Mouse (Mus musculus) adrenal gland, postnatal 25 days (tissue): ENCODE results near the gene Lrrc20. TPM values are rescaled to one million over a fixed set of nuclear protein-coding genes. Genes with fewer than 3 reads are reported as not detected.

Experiments used
- DNase-seq: peaks from one replicate; pipeline ENCODE4 v3.0.0; 2021; ENCODE audit warnings: mixed read lengths
- total RNA-seq: library from RNA; stranded (reverse); gene quantifications from 2 replicates; pipeline ENCODE4 v1.2.3, GENCODE M21; 2021

The Lrrc20 gene
- total RNA-seq, 1 experiment from 2014 or later = 28.9 TPM

DNA sequence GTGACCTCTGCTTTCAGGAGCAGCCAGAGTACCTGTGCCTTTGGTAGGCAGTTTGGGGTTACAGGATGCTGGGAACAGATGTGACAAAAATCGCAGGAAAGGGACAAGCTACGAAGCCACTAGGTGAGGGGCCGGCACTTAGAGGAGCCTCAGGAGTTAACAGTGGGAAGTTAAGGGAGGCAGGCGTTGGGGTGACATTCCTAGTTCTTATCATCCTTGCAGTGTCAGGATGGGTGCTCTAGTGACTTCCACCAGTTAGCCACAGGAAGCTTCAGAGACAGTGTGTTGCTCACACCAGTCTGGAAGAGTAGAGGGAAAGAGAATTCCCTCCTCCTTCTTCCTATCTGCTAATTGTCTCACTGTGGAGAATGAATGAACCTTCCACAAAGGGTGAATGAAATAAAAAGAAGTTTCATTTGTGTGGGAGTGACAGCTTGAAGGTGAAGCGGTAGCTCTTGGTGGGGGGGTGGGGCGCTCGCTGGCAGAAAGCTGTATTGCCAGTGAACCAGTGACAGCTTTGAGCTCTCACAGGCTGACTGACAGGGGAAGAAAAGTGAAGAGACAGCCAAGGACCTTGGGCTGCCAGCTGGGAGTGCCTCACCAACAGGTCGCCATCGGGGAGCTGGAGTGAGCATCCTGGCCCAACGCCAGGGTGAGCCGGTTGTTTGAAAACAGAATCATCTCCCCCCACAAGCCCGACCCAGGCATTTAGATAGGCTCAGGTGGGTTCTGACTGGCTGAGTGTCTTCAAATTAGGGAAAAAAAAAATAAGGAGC lies 41.9 kb downstream of the Lrrc20 start:
- DNase-seq = peak; percentile 32

DNA sequence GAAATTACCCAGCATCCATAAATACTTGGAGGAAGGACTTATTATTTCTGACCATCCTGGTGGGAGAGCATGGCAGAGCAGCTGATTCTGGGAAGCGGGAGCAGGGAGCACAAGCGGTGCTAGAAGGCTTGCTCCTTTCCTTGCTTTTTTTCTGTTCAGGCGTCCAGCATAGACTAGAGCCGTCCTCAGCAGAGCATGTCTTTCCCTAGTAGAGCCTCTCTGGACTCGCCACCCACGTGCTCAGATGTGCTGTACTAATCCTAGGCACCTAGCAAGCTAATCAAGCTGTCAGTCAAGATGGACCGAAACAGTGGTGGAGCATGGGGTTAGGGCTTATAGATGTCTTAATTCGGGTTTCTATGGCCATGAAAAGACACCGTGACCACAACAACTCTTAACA lies 42.7 kb downstream of the Lrrc20 start:
- DNase-seq = no peak

DNA sequence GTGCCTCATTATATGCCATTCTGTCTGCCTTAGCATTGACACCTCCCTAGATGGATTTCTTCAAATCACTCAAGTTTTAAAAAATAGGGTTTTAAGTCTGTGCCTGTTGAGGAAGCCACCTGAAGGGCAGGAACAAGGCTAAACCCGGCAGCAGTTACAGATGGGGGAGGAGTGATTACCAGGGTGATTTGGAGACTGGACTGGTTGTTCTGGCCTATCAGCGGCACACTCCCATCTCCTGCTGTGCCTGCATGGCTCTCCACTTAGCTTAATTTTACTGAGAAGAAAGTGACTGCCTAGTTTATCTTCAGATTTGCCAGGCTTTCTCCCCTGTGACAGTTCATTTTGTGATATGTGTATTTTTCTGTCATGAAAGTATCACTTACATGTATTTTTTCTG lies 43.9 kb downstream of the Lrrc20 start:
- no peak for DNase-seq

DNA sequence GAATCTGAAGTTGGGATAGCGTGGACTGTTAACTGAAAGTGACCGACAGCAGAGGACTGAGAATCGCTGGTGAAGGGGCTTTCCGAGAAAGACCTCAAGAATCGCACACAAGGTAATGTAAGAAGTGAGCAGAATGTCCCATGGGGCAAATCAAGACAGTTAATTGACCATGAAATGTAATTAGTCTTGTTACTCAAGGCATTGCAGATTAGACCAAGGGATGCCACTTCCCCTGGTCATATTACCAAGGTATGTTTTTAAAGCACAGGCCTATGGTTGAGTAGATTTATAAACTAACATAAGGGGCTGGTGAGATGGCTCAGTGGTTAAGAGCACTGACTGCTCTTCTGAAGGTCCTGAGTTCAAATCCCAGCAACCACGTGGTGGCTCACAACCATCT lies 45.1 kb downstream of the Lrrc20 start:
- DNase-seq = no peak

DNA sequence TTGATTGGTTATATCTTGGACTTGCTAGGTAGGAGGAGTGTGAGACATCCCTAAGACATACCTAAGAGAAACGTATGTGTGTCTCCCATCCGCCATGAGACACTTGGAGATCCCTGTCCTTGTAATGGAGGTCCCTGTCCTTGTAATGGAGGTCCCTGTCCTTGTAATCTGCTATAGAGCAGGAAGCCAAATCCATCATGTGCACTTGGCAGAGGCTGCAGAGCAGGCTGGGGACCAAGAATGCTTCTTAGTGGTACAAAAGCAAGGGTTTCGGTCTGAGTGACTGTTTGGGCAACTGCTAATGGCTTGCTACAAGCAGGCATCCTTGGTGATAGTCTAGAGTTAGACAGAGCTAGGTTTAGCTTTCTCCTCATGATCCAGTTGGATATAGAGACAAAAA lies 55.3 kb downstream of the Lrrc20 start:
- peak; percentile 33 for DNase-seq

DNA sequence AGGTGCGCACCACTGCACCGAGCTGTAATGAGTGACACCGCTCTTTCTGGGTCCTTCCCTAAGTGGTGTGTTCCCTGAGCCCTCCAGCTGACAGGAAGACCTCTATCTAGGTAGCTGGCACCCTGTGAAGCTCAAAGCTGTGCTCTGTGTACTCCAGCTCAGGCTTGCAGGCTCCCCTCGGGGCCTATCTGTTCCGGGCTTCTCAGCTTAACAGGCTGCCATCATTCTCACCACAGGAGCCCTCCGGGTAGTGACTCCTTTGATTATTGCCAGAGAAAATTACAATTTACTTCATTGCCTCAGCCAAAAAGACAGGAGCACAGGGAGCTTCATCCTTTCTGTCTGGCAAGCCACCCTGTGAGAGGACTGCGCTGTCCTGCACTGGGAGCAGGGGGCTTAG lies 57.7 kb downstream of the Lrrc20 start:
- no peak for DNase-seq

DNA sequence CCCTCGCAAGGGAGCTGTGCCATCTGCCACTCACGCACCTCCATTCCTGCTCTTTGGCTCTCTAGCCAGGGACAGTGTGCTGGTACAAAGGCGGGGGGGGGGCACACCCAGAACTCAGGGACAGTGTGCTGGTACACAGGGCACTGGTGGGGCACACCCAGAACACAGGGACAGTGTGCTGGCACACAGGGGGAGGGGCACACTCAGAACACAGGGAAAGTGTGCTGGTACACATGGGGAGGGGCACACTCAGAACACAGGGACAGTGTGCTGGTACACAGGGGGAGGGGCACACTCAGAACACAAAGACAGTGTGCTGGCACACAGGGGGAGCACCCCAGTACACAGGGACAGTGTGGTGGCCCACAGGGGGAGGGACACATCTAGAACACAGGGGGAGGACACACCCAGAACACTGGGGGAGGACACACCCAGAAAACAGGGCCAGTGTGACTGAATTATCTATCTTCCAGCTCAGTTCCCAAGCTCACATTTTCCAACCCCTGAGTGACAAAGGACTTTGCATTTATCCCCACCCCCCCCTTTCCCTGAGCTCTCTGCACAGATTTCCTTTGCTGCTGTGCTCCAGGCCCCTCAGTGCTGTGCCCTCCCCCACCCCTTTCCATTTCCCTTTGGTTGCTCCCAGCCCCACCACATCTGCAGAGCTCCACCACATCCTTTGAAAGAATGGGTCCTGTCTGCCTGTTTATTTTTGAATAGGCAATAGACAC lies 58.9 kb downstream of the Lrrc20 start:
- no peak for DNase-seq

DNA sequence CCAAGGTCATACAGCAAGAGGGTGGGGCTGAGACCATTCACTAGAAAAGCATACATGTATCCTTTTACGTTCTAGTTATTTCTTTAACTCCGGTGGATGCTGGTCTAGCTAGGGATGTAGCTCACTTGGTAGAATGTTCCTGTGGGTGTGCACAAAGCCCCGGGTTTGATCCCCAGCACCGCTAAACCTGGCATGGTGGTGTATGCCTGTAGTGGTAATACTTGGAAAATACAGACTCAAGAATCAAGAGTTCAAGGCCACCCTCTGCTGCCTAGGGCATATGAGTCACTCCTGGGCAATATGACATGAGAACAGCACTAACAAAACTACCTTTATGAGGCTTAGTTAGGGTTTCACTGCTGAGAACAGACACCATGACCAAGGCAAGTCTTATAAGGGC lies 59.8 kb downstream of the Lrrc20 start:
- no peak for DNase-seq

DNA sequence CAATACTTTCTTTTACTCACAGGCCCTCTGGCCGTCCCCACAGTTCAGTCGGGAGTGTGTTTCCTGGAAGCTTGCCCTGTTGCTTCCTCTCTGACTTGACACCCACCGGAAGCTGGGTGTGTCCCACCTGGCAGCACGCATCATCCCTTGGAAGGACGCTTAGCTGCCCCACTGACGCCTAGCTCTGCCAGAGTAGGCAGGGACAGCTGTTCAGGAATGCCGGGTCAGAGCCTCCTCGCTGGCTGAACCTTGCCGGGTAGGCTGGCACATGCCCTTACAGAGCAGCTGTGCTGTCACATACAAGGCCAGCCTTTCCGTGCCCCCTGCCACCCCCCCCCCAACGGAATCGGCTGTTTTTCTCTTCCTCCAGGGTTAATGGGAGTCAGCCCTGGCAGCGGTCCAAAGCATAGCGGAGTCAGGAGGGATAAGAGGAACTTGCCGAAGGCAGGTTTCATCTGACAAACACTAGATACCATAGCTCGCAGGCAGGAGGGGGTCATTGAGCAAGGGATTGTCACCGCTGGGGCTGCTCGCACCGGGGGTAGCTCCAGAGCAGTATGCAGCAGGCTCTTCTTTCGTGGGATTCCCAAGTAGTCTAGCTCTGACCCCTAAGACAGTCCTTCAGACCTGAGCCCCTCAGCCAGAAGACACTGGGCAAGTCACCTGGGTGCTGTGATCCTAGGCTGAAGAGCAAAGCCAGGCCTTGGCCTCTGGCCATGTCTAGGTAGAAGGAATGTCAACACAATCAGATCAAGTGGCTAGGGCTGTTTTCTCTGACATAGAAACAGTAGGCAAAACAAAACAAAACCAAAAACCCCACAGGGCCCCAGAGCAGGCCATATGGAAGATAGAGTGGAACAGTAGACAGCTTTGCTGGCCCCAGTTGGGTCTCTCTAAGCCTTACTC lies 60.8 kb downstream of the Lrrc20 start:
- peak; percentile 84 for DNase-seq

DNA sequence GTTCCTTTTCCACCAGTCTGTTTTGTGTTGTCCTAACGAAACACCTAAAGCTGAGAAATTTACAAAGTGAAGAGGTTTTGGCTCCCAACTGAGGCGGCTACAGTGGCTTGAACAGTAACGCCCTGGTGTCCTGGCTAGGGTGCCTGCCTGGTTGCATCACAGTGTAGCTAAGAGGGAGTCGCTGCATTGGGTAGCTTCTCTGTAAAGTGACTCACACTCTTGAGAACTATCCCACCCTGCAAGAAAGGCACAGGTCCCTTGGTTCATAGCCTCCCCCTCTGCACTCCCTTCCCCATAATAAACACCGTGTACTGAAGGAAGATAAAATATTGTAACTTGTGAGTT lies 61.4 kb downstream of the Lrrc20 start:
- no peak for DNase-seq

DNA sequence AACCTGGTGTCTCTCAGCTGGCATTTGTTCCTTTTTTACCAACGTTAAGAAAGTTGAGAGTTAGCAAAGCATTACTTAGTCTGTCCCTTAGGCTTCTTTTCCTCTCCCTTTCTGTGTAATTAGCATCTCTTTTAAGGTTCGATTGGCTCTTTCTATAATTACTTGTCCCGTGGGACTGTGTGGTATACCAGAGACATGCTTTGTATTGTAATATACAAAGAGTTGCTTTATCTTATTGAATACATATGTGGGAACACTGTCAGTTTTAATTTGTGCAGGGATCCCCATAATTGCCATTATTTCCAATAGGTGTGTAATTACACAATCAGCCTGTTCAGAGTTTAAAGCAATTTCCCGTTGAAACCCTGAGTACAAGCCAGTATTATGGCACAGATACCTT lies 62.8 kb downstream of the Lrrc20 start:
- no peak for DNase-seq

DNA sequence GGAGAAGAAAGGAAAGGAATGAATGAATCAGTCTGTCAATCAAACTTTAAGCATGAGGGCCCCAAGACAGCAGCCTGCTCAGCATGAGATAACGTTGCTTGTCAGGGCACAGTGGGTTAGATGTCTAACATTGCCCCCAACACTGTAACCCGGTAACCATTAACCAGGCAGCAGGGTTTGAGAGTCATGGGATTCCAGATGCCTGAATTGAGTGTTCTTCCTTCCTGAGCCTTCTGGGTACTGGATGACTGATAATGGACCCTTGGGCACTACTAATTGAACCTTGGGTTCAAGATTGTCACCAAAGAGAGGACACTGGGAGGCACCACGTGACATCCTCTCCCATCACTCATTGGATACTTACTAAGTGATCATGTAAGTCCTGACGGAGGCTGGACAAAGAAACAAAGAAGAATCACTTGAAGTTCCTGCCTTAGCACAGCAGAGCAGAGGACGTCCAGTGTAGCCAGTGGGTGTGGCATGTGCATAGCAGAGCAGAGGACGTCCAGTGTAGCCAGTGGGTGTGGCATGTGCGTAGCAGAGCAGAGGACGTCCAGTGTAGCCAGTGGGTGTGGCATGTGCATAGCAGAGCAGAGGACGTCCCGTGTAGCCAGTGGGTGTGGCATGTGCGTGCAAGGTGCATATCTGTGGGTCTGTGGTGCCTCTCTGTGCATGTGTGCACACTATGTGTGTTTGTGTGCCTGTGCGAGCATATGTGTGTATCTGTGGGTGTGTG lies 68.7 kb downstream of the Lrrc20 start:
- DNase-seq = no peak

DNA sequence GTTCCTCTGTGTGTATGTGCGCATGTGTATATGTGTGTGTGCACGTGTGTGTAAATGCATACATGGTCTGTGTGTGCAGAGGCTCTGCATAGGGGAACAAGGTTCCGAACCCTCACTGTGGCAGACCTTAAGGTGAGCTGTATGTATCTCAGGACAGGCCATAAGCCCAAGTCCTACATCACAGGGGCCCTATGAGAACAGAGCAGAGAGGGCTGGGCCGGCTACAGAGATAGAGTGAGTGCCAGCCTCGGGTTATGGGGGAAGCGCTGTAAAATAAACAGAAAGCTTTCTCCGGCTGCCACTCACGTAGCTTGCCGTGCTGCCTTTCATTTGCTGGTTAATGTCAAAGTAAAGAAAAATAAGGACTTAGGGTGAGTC lies 69.3 kb downstream of the Lrrc20 start:
- no peak for DNase-seq

DNA sequence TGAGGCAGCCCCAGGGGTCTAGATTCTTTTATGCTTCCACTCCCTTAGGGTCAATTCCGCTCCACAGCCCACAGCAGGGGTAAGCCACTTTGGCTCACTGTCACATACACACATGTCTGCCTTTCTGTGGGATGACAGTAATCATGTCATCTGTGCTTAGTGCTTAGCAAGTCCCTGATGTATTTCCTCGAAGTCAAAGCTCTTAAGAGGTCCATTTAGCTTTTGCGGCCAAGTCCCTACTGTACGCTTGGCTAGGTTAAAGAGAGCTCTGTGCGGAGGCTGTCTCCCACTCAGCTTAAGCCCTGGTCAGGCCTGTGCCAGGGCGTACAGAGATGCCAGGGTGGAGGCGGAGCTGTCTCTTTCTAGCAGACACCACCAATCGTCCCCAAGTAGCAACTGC lies 74.5 kb downstream of the Lrrc20 start:
- DNase-seq = no peak

DNA sequence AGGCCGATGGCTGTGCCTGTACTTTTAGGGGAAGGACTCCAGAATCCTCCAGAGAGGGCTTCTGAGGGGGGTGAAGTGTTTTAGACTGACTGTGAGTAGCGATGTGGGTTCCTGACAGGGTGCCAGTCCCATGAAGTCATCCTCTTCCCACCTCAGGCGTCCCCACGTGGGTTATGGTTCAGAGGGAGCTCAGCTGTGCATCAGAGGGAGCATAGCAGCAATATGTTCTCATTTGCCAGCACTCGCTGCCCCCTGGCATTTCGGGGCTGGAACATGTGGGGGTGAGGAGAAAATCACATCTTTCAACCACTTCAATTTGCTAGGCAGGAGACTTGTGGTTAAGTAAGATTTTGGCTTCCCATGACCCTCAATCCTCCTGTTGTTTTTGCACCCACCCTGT lies 79.6 kb downstream of the Lrrc20 start:
- no peak for DNase-seq

DNA sequence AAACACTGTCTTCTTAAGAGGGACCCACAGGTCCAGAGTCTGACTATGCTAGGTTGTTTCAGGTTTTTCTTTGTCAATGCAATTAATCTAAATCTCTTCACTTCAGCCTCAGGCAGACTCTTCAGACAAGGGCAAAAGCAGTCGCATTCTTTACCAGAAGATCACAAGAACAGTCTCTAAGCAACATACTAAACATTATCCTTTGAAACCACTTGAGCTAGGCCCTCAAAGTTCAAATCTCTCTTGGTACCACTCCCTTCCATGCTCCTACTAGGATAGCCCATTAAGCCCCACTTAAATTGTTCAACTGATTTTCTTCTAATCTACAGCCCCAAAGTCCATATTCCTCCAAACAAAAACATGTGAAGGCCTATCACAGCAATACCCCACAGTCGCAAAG lies 83.0 kb downstream of the Lrrc20 start:
- DNase-seq = no peak

DNA sequence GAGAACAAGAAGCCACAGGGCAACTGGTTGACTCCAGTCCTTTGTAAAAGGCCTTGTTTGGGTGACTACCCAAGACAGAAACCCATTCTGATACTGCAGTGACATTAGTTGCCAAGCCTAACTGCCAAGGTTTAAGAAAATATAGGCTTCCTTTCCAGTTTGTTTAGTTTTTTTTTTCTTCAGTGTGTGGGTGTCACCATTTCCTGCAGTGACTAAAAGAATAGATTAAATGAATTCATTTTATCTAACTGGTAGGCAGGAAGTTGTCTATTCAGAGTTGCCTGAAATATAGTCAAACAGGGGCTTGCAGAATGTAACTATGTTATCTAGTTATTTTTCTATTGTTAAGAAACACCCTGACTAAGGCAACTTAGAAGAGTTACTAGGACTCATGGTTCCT lies 83.9 kb downstream of the Lrrc20 start:
- no peak for DNase-seq

DNA sequence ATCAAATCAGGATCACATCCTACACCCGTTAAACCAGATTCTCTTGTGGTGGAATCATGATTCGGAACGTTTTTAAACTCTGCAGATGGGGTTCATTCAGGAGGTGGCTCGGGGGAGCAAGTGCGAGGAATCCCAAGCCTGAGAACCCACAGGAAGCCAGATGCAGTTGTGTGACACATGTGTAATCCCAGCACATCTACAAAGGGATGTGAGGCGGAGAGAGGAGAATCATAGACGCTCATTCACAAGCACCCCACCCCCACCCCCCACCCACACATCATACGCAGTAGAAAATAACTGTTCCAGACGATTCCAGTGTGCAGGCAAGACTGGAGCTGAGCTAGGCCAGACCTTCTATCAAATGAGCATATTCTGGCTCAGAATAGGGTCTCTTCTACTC lies 87.9 kb downstream of the Lrrc20 start:
- DNase-seq = no peak

DNA sequence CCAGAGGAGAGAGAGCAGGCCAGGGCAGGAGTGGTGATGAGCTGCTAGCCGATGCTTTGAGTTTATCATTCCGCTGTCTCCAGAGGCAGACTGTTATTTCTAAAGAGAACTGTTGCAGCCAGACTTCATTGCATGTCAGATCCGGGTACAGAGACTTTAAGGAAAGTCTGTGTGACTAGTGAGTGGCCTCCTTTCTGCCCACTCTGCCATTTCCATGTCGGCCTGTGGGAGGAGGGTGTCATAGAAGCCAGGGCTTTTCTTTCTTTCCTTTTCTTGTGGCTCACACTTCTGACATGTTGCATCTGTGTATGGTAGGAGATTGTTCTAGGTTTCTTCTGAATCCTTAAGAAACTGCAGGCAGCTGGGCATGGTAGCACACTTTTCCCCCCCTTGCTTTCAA lies 88.8 kb downstream of the Lrrc20 start:
- no peak for DNase-seq

DNA sequence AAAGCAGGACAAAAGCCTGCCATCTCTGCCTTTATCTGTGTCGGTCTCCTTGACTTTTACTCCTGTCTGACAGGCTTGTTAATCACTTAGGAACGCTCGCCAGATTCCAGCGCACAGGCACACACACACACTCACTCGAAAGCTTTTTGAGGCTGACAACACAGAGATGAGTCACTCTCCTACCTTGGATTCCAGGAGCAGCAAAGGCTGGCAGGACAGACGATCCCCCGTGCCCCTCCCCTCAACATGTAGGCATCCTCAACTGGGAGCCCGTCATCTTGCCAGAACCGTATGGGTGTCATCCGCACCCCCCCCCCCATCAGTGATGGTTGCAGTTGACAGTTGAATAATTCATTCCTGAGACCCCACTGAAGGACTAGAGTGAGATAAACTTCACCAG lies 94.6 kb downstream of the Lrrc20 start:
- peak; percentile 56 for DNase-seq

DNA sequence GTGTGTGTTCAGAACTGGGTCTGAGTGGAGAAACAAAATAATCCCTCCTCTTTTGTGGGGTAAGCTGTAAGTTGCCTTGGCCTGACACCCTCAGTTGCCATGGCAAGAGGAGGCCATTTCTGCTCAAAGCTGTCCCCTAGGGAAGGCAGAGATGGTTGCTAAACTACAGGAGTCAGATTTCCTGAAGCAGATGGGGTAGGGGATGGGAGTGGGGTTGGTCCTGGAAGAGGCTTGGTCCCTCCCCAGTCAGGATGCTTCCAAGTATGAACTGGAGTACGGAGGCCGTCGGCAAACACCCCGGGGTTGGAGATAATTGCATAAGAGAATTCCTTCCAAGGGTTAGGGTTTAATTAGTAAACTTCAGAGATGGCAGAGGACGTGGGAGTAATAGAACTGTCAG lies 96.5 kb downstream of the Lrrc20 start:
- no peak for DNase-seq

DNA sequence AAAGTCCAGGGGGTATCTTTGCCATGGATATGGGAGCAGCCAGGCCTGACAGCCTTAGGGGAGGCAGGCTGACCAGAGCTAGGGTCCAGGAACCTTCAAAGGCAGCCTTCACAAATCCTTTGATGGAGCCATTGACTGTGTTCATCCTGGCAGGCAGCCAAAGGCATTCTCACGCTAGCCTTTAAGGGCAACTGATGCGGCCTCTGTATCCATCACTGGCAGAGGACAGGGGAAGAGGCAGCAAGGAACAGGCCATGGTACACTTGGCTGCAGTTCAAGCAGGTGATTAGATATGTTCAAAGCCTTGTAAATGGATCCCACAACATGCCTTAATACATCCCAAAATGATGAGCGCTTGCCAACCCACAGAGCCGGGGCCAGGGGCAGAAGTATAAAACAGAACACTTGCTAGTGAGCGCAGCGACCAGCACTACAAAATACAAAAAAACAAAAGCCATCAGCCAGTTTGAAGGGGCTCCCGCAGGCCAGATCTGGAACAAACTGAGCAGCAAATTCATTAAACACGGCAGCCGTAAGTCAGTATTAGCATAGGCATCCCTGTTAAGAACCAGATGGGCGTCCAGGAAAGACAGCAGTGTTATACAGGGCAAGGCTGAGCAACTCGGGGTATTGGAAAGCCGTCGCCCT lies 100.6 kb downstream of the Lrrc20 start:
- DNase-seq = peak; percentile 66
